Mouse (Mus musculus) CH12.LX (cell line): ENCODE measurements around the gene Eef1akmt3. TPM values are rescaled to one million over a fixed set of nuclear protein-coding genes. Genes with fewer than 3 reads are reported as not detected.

Source experiments
- DNase-seq: peaks from one replicate; pipeline ENCODE4 v3.0.0-alpha.2; 2013; ENCODE audit errors: extremely low read depth
- H3K27ac ChIP-seq: 2 replicates; pipeline ENCODE4 v1.5.1; 2012; ENCODE audit warnings: low read depth, mild to moderate bottlenecking, control low read depth, moderate library complexity; ENCODE audit not compliant: insufficient read depth
- H3K27me3 ChIP-seq: replicated peaks from 2 replicates; pipeline ENCODE3; 2012; ENCODE audit warnings: inconsistent platforms
- H3K36me3 ChIP-seq, 2 experiments: replicated peaks in 1 of 2; 2 replicates each; pipeline versions ENCODE3 to v1.6.1; 2012; ENCODE audit warnings: inconsistent platforms in 1 of 2, low read length in 1 of 2, mild to moderate bottlenecking in 1 of 2, mixed read lengths in 1 of 2, moderate library complexity in 1 of 2; ENCODE audit not compliant: control insufficient read depth in 1 of 2, insufficient read depth in 1 of 2
- H3K4me1 ChIP-seq, 2 experiments: 2 replicates each; pipeline ENCODE4 v1.6.1; 2012; ENCODE audit warnings: inconsistent platforms in 1 of 2, moderate library complexity in 1 of 2; ENCODE audit not compliant: insufficient read depth in 2 of 2, control insufficient read depth in 1 of 2
- H3K4me2 ChIP-seq: 2 replicates; pipeline ENCODE4 v1.6.1; 2012; ENCODE audit warnings: low read depth, mild to moderate bottlenecking, control low read depth; ENCODE audit not compliant: poor library complexity, insufficient read depth, severe bottlenecking
- H3K4me3 ChIP-seq, 3 experiments: fragments of 150-350 bp in 1 of 3; sonication (generic) in 1 of 3; replicated peaks in 1 of 3; 2 replicates each; pipeline versions ENCODE3 to v1.5.1; 2011 to 2012; ENCODE audit warnings: low read depth in 2 of 3, low read length in 2 of 3, mild to moderate bottlenecking in 2 of 3, moderate library complexity in 2 of 3, control low read depth in 1 of 3, improper control_type of control experiment in 1 of 3, inconsistent platforms in 1 of 3, mixed read lengths in 1 of 3; ENCODE audit not compliant: poor library complexity in 1 of 3
- H3K79me2 ChIP-seq: replicated peaks from 2 replicates; pipeline ENCODE4 v1.6.1; 2012; ENCODE audit warnings: mild to moderate bottlenecking, moderate library complexity; ENCODE audit not compliant: control insufficient read depth, poor library complexity, insufficient read depth, severe bottlenecking; ENCODE audit errors: extremely low read depth
- H3K9ac ChIP-seq: 2 replicates; pipeline ENCODE4 v1.6.1; 2012; ENCODE audit warnings: low read depth, mild to moderate bottlenecking, control low read depth, moderate library complexity; ENCODE audit not compliant: insufficient read depth
- H3K9me3 ChIP-seq: replicated peaks from 2 replicates; pipeline ENCODE3; 2012; ENCODE audit warnings: low read length, inconsistent platforms, mixed read lengths
- BHLHE40 ChIP-seq: IDR thresholded peaks from 2 replicates; pipeline ENCODE4 v1.6.1; 2011; ENCODE audit warnings: mild to moderate bottlenecking, low read depth, low read length, improper control_type of control experiment
- E2F4 ChIP-seq: IDR thresholded peaks from 2 replicates; pipeline ENCODE4 v1.6.1; 2011; ENCODE audit warnings: low read depth, low read length, improper control_type of control experiment; ENCODE audit not compliant: insufficient replicate concordance
- ELF1 ChIP-seq: IDR thresholded peaks from 2 replicates; pipeline ENCODE4 v1.6.1; 2014; ENCODE audit warnings: low read depth, mild to moderate bottlenecking, inconsistent platforms, low read length, improper control_type of control experiment
- ETS1 ChIP-seq: conservative IDR thresholded peaks from 2 replicates; pipeline ENCODE4 v1.6.1; 2012; ENCODE audit warnings: low read depth, mild to moderate bottlenecking, inconsistent platforms, low read length, improper control_type of control experiment, moderate library complexity
- GABPA ChIP-seq: IDR thresholded peaks from 2 replicates; pipeline ENCODE4 v1.6.1; 2012; ENCODE audit warnings: low read depth, low read length, improper control_type of control experiment, inconsistent platforms; ENCODE audit not compliant: insufficient replicate concordance
- JUN ChIP-seq: IDR thresholded peaks from 2 replicates; pipeline ENCODE4 v1.6.1; 2011; ENCODE audit warnings: low read depth, mild to moderate bottlenecking, low read length, improper control_type of control experiment, moderate library complexity; ENCODE audit not compliant: insufficient read depth
- JUND ChIP-seq: conservative IDR thresholded peaks from 2 replicates; pipeline ENCODE4 v1.6.1; 2011; ENCODE audit warnings: low read depth, low read length, improper control_type of control experiment
- MEF2A ChIP-seq: IDR thresholded peaks from 2 replicates; pipeline ENCODE4 v1.6.1; 2014; ENCODE audit warnings: low read depth, mild to moderate bottlenecking, inconsistent platforms, low read length, improper control_type of control experiment, borderline replicate concordance
- NRF1 ChIP-seq: IDR thresholded peaks from 2 replicates; pipeline ENCODE4 v1.6.1; 2014; ENCODE audit warnings: low read depth, mild to moderate bottlenecking, inconsistent platforms, low read length, improper control_type of control experiment, moderate library complexity
- PAX5 ChIP-seq: IDR thresholded peaks from 2 replicates; pipeline ENCODE4 v1.6.1; 2012; ENCODE audit warnings: low read length, inconsistent platforms, mixed read lengths
- RAD21 ChIP-seq: IDR thresholded peaks from 2 replicates; pipeline ENCODE4 v1.6.1; 2011; ENCODE audit warnings: low read depth, mild to moderate bottlenecking, low read length, improper control_type of control experiment, moderate library complexity
- RCOR1 ChIP-seq: conservative IDR thresholded peaks from 2 replicates; pipeline ENCODE4 v1.6.1; 2012; ENCODE audit warnings: low read depth, mild to moderate bottlenecking, inconsistent platforms, low read length, improper control_type of control experiment
- ZC3H11A ChIP-seq: IDR thresholded peaks from 2 replicates; pipeline ENCODE4 v1.6.1; 2012; ENCODE audit warnings: low read depth, mild to moderate bottlenecking, inconsistent platforms, low read length, improper control_type of control experiment
- dilution Hi-C: fragments of 300-500 bp; cut with MboI; formaldehyde crosslinking; loops from 2 replicates; pipeline ENCODE4 v1.14.3; 2020; ENCODE audit warnings: low sequenced_read_pairs; ENCODE audit not compliant: extremely low pct_unique_long_range_greater_than_20kb, extremely low pct_ligation_motif_present
- in situ Hi-C: fragments of 300-500 bp; cut with MboI; formaldehyde crosslinking; loops from 3 replicates; pipeline ENCODE4 v1.14.3; 2019; ENCODE audit warnings: low sequenced_read_pairs, low pct_ligation_motif_present, low pct_unique_long_range_greater_than_20kb, mixed read lengths
- polyA plus RNA-seq: library from polyadenylated mRNA; unstranded; fragments of >175 nt; gene quantifications from 2 replicates; pipeline ENCODE4 v1.2.1, GENCODE M21; 2012; ENCODE audit warnings: low read depth; ENCODE audit not compliant: insufficient read length
- total RNA-seq, 2 experiments: library from RNA; depleted of rRNA; stranded (reverse); fragments of 300-350 nt in 1 of 2; fragments of >200 nt in 1 of 2; gene quantifications; 2 replicates each; pipeline ENCODE4 v1.2.3; 2012 to 2014

Gene Eef1akmt3
- total and polyA plus RNA-seq, 3 experiments, result 0.78 to 1.1 (median 0.98) TPM

- no peak overlapping the region for H3K9ac ChIP-seq
- TF ChIP-seq GABPA, result no peak
- TF ChIP-seq BHLHE40, result 0 out of 2 replicates have a peak, but pooled peaks have one; percentile 17
- TF ChIP-seq JUN, result no peak
- TF ChIP-seq, all 38 proteins: peak for 1
- in situ Hi-C loops, result no loop called here
- H3K27ac ChIP-seq, result no peak overlapping the region
- H3K79me2 ChIP-seq, result peaks cover 22% of the 10 kb centered on the region
- dilution Hi-C loops, result no loop called here
- H3K27me3 ChIP-seq, result no peaks in the 10 kb centered on the region
- no peaks in the 10 kb centered on the region for H3K9me3 ChIP-seq
- no peak overlapping the region for H3K4me3 ChIP-seq
- no peak overlapping the region for H3K4me2 ChIP-seq
- DNase-seq, result no peak
- peaks cover 16 to 54% of the 10 kb centered on the region in 2 experiments for H3K4me1 ChIP-seq
- peaks cover 3 to 25% of the 10 kb centered on the region in 2 experiments for H3K36me3 ChIP-seq
These were observed 56.9 kb downstream of the Eef1akmt3 start for GRCm38 (mm10) chr10:126984189-126985004.

- Histone ChIP-seq H3K4me2 (no peak overlapping the region), H3K36me3 (peaks cover 3 to 25% of the 10 kb centered on the region in 2 experiments), H3K4me1 (peaks cover 16 to 52% of the 10 kb centered on the region in 2 experiments), H3K27ac (no peak overlapping the region), H3K4me3 (no peak overlapping the region), H3K79me2 (peaks cover 23% of the 10 kb centered on the region), H3K27me3 (no peaks in the 10 kb centered on the region), H3K9me3 (no peaks in the 10 kb centered on the region), H3K9ac (no peak overlapping the region)
- dilution Hi-C loops, result no loop called here
- no peak for DNase-seq
- TF ChIP-seq E2F4 (no peak), ETS1 (no peak), PAX5 (no peak), RAD21 (no peak), JUND (no peak), NRF1 (no peak), ELF1 (no peak), ZC3H11A (no peak), RCOR1 (no peak), MEF2A (no peak)
- in situ Hi-C loops, result no loop called here
These were observed 58.1 kb downstream of the Eef1akmt3 start for GRCm38 (mm10) chr10:126983193-126983725.
